Mouse (Mus musculus) embryo, embryonic 10 days (tissue): ENCODE results near the gene Olfr288.
A peak's percentile ranks its signal among the peaks of the same experiment; 100 is the strongest.

ENCODE experiments used
- DNase-seq: peaks from one replicate; pipeline ENCODE4 v3.0.0-alpha.2; 2015; ENCODE audit warnings: low spot score

Olfr288 gene

GRCm38 (mm10) chr15:98195442-98195841 is at the start of gene Olfr288:
TSS of gene Olfr288 (minus strand) at chr15:98195542.
- no peak for DNase-seq

DNA sequence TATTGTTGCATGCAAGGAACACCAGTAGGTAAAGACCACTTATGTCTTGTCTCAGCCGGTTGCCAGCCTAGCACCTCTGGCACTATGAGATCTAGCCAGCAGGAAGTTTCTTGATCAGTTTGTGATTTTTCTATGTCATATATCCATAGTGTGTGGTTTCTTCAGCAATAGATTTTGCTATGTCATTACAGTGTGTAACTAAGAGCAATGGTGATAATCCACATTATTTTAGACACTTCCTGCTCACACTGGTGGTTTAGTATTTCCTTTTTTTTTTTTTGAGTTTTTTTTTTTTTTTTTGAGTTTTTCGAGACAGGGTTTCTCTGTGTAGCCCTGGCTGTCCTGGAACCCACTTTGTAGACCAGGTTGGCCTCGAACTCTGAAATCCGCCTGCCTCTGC is 40.1 kb upstream of the Olfr288 start:
- no peak for DNase-seq

DNA sequence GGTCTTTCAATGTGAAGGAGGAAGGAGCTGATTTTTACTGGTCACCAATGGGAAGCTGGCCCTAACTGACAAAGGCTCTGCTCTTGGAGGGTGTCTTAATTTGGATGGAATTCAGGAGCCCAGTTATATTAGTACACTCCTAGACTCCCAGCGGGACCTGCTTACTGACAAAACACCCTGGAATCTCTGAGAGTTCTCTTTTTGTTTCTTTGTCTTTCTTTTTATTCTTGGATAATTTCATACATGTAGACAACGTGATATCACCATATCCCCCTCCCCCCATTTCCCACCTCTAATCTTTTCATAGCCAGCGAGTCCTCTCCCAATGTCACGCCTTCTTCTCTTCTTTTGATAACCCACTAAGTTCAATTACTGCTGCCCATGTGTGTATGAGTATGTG is 39.0 kb upstream of the Olfr288 start, which contains the start of gene Olfr286:
Olfr286 (minus strand) TSS at position 101 of the 400 bp plus-strand sequence.
- no peak for DNase-seq

DNA sequence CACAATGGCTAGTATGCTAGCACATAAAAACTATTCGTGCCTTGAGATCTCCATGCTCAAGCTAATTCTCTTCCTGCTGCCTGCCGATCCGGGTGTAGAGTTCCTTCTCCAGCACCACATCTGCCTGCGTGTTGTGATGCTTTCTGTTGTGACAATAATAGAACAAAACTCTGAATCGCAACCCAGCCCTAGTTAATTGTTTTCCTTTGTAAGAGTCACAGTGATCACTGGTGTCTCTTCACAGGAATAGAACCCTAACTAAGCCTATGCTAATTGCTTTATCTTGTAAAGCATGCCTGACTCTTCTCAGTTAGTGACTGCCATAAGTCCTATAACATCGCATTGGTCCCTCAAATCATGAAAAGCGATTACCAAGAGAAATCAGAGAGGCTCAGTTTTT is 30.8 kb upstream of the Olfr288 start:
- no peak for DNase-seq

- peak; percentile 22 for DNase-seq
These were observed 30.3 kb upstream of the Olfr288 start for GRCm38 (mm10) chr15:98225610-98226009.

- DNase-seq, result no peak
These were observed 27.0 kb upstream of the Olfr288 start for GRCm38 (mm10) chr15:98222377-98222776.

GRCm38 (mm10) chr15:98220877-98221276 is 25.5 kb upstream of the Olfr288 start, which contains the start of the genes Gm44579 and Olfr287:
TSS of gene Gm44579 (minus strand) at chr15:98220977.
TSS of gene Olfr287 (minus strand) at chr15:98221056.
- DNase-seq, result no peak

DNA sequence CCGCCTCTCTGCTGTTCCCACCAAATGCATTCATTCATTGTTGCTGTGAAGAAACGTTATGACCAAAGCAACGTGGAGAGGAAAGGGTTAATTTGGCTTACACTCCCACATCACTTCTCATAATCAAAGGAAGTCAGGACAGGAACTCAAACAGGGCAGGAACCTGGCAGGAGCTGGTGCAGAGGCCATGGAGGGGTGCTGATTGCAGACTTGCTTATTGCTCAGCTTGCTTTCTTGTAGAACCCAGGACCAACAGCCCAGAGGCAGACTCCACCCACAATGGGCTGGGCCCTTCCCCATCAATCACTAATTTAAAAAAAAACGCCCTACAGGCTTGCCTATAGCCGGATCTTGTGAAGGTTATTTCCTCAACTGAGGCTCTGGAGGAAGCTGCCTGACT is 18.8 kb upstream of the Olfr288 start:
- no peak for DNase-seq

GRCm38 (mm10) chr15:98213336-98213870 is 18.1 kb upstream of the Olfr288 start:
- DNase-seq, result no peak

GRCm38 (mm10) chr15:98209676-98210075 is 14.3 kb upstream of the Olfr288 start:
- no peak for DNase-seq

DNA sequence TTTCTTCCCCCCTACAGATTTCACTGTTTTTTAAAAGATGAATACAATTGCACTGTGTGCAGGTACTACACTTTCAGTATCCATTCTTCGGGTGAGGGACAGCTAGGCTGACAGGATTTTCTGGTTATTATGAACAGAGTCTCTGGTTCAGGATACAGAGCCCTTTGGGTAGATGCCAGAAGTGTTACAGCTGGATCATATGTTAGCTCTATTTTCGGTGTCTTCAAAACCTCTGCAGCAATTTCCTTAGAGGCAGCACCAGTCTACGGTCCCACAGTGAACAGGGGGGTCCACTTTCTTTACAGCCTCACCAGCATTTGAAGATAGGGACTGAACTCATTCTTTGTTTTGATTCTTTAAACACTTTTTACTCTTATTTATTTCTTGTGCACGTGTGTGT is 10.9 kb downstream of the Olfr288 start:
- DNase-seq, result no peak

DNA sequence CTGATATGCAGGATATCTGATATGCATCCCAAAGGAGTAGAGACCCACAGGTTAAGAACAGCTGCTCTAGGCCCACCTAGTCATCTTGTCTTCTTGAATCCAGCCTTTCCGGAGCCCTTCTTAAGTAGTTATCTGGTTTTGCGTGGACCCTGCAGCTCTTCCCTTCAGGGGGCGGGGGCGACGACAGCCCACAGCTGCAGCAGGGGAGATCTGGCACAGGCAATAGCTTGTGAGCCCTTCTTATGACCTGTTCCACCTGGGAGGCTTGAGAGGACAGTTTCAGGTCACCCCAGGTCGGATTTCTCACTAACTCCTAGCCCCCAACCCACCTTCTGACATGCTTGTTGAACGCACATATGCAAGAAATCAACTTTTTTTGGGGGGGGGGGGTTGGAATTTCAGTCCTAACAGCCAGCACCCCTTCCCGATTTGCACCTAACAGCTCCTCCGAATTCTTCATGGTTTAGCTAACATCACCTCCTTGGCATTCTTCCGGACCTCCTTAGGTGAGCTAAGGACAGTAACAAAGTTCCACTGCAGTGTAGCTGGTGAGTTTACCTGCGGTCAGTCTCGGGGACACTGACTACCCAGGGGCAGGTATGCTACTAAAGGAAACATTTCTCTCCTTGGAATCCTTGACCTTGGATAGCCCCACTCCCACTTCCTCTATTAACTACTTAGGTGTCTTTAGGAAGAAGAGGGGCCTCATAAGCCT is 13.3 kb downstream of the Olfr288 start:
- DNase-seq, result no peak

- DNase-seq, result peak; percentile 96
These were observed 14.1 kb downstream of the Olfr288 start for GRCm38 (mm10) chr15:98181132-98181711.

GRCm38 (mm10) chr15:98180567-98181131 is 14.7 kb downstream of the Olfr288 start:
- no peak for DNase-seq

- no peak for DNase-seq
These were observed 18.0 kb downstream of the Olfr288 start for GRCm38 (mm10) chr15:98177320-98177719.

GRCm38 (mm10) chr15:98173821-98174220 is 21.5 kb downstream of the Olfr288 start:
- peak; percentile 78 for DNase-seq

- no peak for DNase-seq
These were observed 23.2 kb downstream of the Olfr288 start for GRCm38 (mm10) chr15:98172113-98172512.

DNA sequence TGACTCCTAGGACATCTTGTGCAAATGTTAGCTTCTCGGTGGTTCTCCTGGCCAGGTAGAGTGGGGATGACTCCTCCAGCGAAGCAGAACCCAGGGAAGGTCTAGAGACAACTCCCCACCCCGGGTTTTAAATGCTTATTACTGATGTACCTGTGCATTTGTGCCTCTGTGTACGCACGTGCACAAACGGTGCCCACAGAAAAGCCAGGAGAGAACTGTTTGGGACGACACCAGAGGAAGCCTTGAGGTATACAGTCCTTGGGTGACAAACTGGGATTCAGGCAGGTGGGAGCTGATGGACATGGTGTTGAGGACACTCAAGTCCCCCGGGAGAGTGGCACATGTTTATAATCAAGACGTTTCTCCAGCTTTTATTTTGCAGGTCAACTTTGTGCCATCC is 24.4 kb downstream of the Olfr288 start:
- DNase-seq, result no peak

DNA sequence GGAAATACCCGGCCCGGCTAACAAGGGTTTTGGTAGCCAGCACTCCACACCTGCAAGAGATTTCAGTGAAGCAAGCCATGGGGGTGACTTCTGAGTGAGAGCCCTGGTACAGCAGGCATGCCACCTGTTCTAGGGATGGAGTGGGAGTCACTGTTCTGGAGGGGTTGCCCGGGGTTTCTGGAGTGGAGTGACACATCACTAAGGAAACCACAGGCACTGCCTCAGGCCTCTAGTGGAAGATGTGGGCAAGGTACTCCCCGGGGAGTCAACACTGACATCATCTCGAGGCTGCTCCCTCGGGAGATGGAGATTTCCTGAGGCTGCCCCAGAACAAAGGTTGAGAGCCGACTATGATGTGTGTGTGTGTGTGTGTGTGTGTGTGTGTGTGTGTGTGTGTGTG is 25.0 kb downstream of the Olfr288 start:
- no peak for DNase-seq

DNA sequence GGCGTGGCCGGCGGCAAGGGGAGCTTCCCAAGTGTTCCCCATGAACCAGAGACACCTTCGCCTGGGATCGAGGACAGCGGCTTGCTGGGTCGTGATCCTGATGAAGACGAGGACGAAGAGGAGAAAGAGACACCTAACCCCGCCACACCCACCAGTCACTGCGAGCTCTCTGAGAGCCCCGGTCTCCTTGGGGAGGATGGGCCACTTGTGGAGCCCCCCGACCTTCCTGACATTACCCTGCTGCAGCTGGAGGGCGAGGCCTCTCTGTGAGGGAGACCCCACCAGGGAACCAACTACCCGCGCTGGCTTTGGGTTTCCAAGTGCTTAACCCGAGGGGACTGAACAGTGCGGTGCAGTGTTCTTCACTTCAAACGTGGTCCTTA is 26.7 kb downstream of the Olfr288 start:
- no peak for DNase-seq

GRCm38 (mm10) chr15:98167645-98168621 is 27.4 kb downstream of the Olfr288 start:
- DNase-seq, result peak; percentile 98
